Mouse (Mus musculus): ENCODE results near the gene Zfp952.

DNA sequence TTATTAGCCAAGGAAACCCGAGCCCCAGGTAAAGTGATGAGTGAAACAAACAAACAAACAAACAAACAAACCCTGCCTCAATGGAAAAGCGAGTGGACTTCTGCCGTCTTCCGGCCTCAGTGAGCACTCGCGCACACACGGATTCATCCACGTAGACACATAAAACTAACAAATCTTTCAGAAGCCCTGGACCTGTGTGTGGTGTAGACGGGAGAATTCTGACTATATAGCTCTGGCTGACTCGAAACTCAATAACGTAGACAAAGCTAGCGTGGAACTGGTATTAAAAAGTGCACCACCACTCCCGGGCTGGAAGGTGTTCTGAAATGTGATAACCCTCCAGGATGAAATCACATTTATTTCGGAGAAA, 27.7 kb upstream of the Zfp952 start:
- no peak for TF ChIP-seq CTCF (IDR thresholded peaks at IDR 0.05; ENCODE audit: extremely low read depth, insufficient read length, insufficient replicate concordance, low read depth, low read length)
- no peak for TF ChIP-seq POLR2A (IDR thresholded peaks at IDR 0.05; ENCODE audit: low read depth, low read length)
